ENCODE assay signal across 9 mouse cellular contexts in the genomic region with DNA sequence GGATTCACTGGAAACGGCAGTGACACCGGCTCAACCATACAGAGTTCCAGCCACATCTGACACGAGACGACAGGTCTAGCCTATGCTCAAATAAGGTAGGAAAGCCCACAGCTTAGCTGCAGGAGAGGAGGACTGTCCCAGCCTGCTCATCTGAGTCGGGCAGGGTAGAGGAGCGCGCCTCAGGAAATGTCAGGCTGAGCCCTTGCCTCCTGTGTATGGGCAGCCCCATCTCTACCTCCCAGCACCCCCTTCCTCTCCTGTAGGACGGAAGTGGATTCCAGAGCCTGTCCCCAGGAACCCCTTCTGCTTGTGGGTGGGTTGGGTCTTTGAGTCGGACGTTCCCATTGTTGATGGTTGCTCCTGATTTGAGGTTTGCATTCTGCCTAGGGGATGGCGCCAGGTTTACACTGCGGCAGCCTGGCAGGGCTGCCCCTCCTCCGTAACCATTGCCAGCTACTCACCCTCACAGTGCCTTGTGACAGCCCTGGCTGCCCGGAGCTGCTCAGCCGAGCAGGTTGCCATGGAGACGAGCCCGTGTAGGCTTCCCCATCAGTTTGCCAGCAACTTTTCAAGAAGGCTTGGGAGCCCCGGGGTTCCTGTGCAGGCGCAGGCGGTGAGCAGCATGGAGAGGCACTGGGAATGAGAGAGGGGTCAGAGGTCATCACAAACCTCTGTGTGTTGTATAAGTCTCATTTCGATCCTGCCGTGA. TPM values are rescaled to one million over a fixed set of nuclear protein-coding genes. Genes with fewer than 3 reads are reported as not detected.
DNase-seq lines count a peak whose midpoint lies in the region; ATAC-seq lines count a peak whose summit lies in the region.
"Had no signal": no experiment of that assay in that cellular context is flagged by ENCODE, and none has a peak within 500 bp of the region (broad histone marks: within the 10 kb centered on the region; RNA-seq: fewer than 3 reads in every experiment).

No protein-coding gene starts in this region.

- H3K4me1 ChIP-seq in embryonic facial prominence, embryonic 13.5 days, result peaks cover 32% of the 10 kb centered on the region

- no peak overlapping the region for H3K9ac ChIP-seq in embryonic facial prominence, embryonic 13.5 days

- WGBS in embryonic facial prominence, embryonic 13.5 days, result 18% methylated on average over 22 of the region's 22 CpGs

- no peaks in the 10 kb centered on the region for H3K36me3 ChIP-seq in embryonic facial prominence, embryonic 13.5 days

- intact Hi-C loops in left cerebral cortex, postnatal 25 days (cut with DNase I), result no loop called here

- ATAC-seq in embryonic facial prominence, embryonic 13.5 days (ENCODE audit: insufficient number of reproducible peaks, insufficient read depth, low FRiP score, low TSS enrichment, low read depth), result peak; percentile 68; the same call in 1 of the 2 replicates
- no peak for ATAC-seq in erythroid progenitor cell, adult 5-6 weeks (replicated peaks; ENCODE audit: low FRiP score, poor library complexity, severe bottlenecking)

- peaks cover 19% of the 10 kb centered on the region for H3K27me3 ChIP-seq in embryonic facial prominence, embryonic 13.5 days

- peak; percentile 54 for DNase-seq in lung, postnatal 10 days
- DNase-seq in lung, postnatal 36 days, result no peak
- DNase-seq in kidney, adult 18-20 months, result peak; percentile 62
- peak; percentile 86 to 92 for DNase-seq in left cerebral cortex, postnatal 25 days (ENCODE audit: low spot score in 2 of 2)
- DNase-seq in ovary, postnatal 36 days (ENCODE audit: low spot score), result peak; percentile 53
- DNase-seq in thymus, postnatal 36 days, result no peak

- peak overlapping the region; percentile 50 for H3K4me2 ChIP-seq in embryonic facial prominence, embryonic 13.5 days

- no peak overlapping the region for H3K27ac ChIP-seq in embryonic facial prominence, embryonic 13.5 days

- peaks cover 6% of the 10 kb centered on the region; the same call in 1 of the 2 replicates for H3K9me3 ChIP-seq in embryonic facial prominence, embryonic 13.5 days

- peak overlapping the region; percentile 9; the same call in 1 of the 2 replicates for H3K4me3 ChIP-seq in embryonic facial prominence, embryonic 13.5 days

RNA-seq across cellular contexts. Expression of a gene that starts 47.6 kb away (rescaled TPM):
- polyA plus RNA-seq in embryonic facial prominence, embryonic 13.5 days (2015; fragmentation: Nextera tagmentation; extraction: Ambion mirVana), result not detected in 2 replicates
- not detected for total RNA-seq in left cerebral cortex, postnatal 25 days (2021)
- not detected in 2 replicates for total RNA-seq in erythroid progenitor cell, adult 5-6 weeks (2015; ENCODE audit: low replicate concordance)
- total RNA-seq in erythroid progenitor cell, adult 5-6 weeks (2017; ENCODE audit: low replicate concordance), result not detected in 2 replicates
- total RNA-seq: liver, adult 2 months had no signal
- polyA plus RNA-seq: liver, adult 2 months had no signal

Comparison
In these comparisons a context has a peak if more than half of its experiments do, and no peak if none do; other contexts are left out.
1. DNase-seq: peak in lung, postnatal 10 days (single experiment), kidney, adult 18-20 months (single experiment), left cerebral cortex, postnatal 25 days (2 of 2) and ovary, postnatal 36 days (single experiment); none in lung, postnatal 36 days (single experiment) and thymus, postnatal 36 days (0 of 2).